Mouse (Mus musculus): ENCODE results near the gene Ankib1.
A peak's percentile ranks its signal among the peaks of the same experiment; 100 is the strongest.

GRCm38 (mm10) chr5:3802433-3803291, at the start of gene Ankib1, which contains the start of gene Krit1:
- no peak for TF ChIP-seq CTCF (IDR thresholded peaks at IDR 0.05; ENCODE audit: control insufficient read depth, insufficient read depth, insufficient replicate concordance, low read depth, low read length)
- peak; percentile 65 for TF ChIP-seq POLR2A (IDR thresholded peaks at IDR 0.05; ENCODE audit: control insufficient read depth, low read depth, low read length)
